Mouse (Mus musculus) ES-Bruce4 (cell line): ENCODE data around the gene Arl15. TPM values are rescaled to one million over a fixed set of nuclear protein-coding genes. Genes with fewer than 3 reads are reported as not detected.

Source experiments
- H3K27ac ChIP-seq: 2 replicates; pipeline ENCODE4 v1.5.1; 2012; ENCODE audit warnings: low read length, inconsistent platforms; ENCODE audit not compliant: insufficient read depth
- H3K27me3 ChIP-seq: 2 replicates; pipeline ENCODE4 v1.6.1; 2012; ENCODE audit warnings: mild to moderate bottlenecking, low read length, inconsistent platforms; ENCODE audit not compliant: control insufficient read depth, poor library complexity, insufficient read depth, severe bottlenecking
- H3K36me3 ChIP-seq: 2 replicates; pipeline ENCODE4 v1.6.1; 2012; ENCODE audit warnings: inconsistent platforms, mild to moderate bottlenecking, low read length, moderate library complexity; ENCODE audit not compliant: control insufficient read depth, poor library complexity, insufficient read depth, severe bottlenecking
- H3K4me1 ChIP-seq: one replicate; pipeline ENCODE4 v1.8.1; 2011; ENCODE audit warnings: low read length; ENCODE audit not compliant: control insufficient read depth, insufficient read depth
- H3K4me3 ChIP-seq: 2 replicates; pipeline ENCODE4 v1.5.1; 2011; ENCODE audit warnings: low read depth, mild to moderate bottlenecking, low read length
- H3K9ac ChIP-seq: 2 replicates; pipeline ENCODE4 v1.6.1; 2012; ENCODE audit warnings: low read depth, mild to moderate bottlenecking, inconsistent platforms; ENCODE audit not compliant: poor library complexity, severe bottlenecking
- H3K9me3 ChIP-seq: replicated peaks from 2 replicates; pipeline ENCODE4 v1.6.1; 2012; ENCODE audit warnings: mild to moderate bottlenecking, low read length, inconsistent platforms; ENCODE audit not compliant: control insufficient read depth, poor library complexity, insufficient read depth, severe bottlenecking
- CTCF ChIP-seq: IDR thresholded peaks from one replicate; pipeline ENCODE4 v1.8.1; 2011; ENCODE audit warnings: low read depth, low read length
- EP300 ChIP-seq: IDR thresholded peaks from 2 replicates; pipeline ENCODE4 v1.6.1; 2011; ENCODE audit warnings: low read depth, low read length; ENCODE audit not compliant: insufficient read depth
- POLR2A ChIP-seq: IDR thresholded peaks from one replicate; pipeline ENCODE4 v1.8.1; 2011; ENCODE audit warnings: low read length; ENCODE audit not compliant: insufficient read depth
- polyA plus RNA-seq: library from polyadenylated mRNA; stranded (reverse); fragments of >200 nt; gene quantifications from 2 replicates; pipeline ENCODE4 v1.2.4, GENCODE M21; 2011; ENCODE audit warnings: low read depth; ENCODE audit not compliant: missing spikeins, insufficient read depth, insufficient read length

Arl15 gene
- polyA plus RNA-seq, 1 experiment = 53.3 TPM

DNA sequence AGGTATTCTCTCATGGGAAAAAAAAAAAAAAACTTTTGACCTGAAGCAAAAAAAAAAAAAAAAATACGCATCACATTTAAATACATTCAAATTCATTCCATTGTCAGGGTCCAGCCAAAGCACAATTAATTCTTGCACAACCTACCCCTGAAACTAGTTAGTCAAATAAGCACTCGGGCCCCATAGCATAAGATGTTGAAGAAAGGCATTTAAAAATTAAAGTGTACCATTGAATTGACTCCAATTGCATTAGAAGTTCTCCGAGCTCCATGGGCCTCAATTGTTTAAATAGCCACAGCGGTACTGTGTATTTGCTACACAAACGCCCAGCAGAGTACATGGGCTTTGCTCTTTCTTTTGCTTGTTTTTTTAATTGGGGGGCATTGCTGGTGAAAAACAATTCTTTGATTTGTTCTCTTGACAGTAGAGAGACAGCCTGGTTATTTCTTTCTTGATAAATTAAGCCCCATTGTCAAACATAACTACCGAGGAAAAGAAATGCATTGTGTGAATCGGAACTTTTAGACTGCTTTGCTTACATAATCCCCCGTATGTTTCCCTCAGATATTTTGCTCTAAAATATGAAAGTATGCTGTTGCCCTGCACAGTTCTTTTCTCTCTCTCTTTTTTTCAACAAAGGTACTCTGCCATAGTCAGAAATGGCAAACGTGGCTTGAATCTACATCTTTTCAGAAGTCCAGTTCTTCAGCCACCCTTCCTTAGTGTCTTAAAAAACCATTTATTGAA is 201.4 kb downstream of the Arl15 start:
- Histone ChIP-seq H3K4me1 (no peaks in the 10 kb centered on the region), H3K9me3 (no peaks in the 10 kb centered on the region), H3K9ac (no peak overlapping the region), H3K4me3 (no peak overlapping the region), H3K27ac (no peak overlapping the region), H3K27me3 (no peaks in the 10 kb centered on the region), H3K36me3 (peaks cover 3% of the 10 kb centered on the region; the same call in 1 of the 2 replicates)
- TF ChIP-seq POLR2A = no peak

GRCm38 (mm10) chr13:113998811-113999210 is 204.5 kb downstream of the Arl15 start:
- no peaks in the 10 kb centered on the region for H3K4me1 ChIP-seq
- no peak overlapping the region for H3K4me3 ChIP-seq
- H3K36me3 ChIP-seq = peaks cover 3% of the 10 kb centered on the region; the same call in 1 of the 2 replicates
- no peak overlapping the region for H3K27ac ChIP-seq
- TF ChIP-seq POLR2A (no peak), EP300 (no peak), CTCF (no peak)
- no peaks in the 10 kb centered on the region for H3K9me3 ChIP-seq
- no peaks in the 10 kb centered on the region for H3K27me3 ChIP-seq
- no peak overlapping the region for H3K9ac ChIP-seq

GRCm38 (mm10) chr13:114003463-114003862 is 209.2 kb downstream of the Arl15 start:
- no peak overlapping the region for H3K4me3 ChIP-seq
- TF ChIP-seq CTCF = no peak
- no peak for TF ChIP-seq POLR2A
- no peak overlapping the region for H3K9ac ChIP-seq
- no peaks in the 10 kb centered on the region for H3K27me3 ChIP-seq
- H3K36me3 ChIP-seq = no peaks in the 10 kb centered on the region
- H3K27ac ChIP-seq = no peak overlapping the region
- no peaks in the 10 kb centered on the region for H3K4me1 ChIP-seq
- no peaks in the 10 kb centered on the region for H3K9me3 ChIP-seq

GRCm38 (mm10) chr13:114004191-114004590 is 209.9 kb downstream of the Arl15 start:
- no peak overlapping the region for H3K9ac ChIP-seq
- H3K27ac ChIP-seq = no peak overlapping the region
- no peaks in the 10 kb centered on the region for H3K4me1 ChIP-seq
- TF ChIP-seq EP300 = no peak
- no peak for TF ChIP-seq POLR2A
- TF ChIP-seq CTCF = no peak
- no peaks in the 10 kb centered on the region for H3K27me3 ChIP-seq
- H3K4me3 ChIP-seq = no peak overlapping the region
- no peaks in the 10 kb centered on the region for H3K9me3 ChIP-seq
- no peaks in the 10 kb centered on the region for H3K36me3 ChIP-seq

DNA sequence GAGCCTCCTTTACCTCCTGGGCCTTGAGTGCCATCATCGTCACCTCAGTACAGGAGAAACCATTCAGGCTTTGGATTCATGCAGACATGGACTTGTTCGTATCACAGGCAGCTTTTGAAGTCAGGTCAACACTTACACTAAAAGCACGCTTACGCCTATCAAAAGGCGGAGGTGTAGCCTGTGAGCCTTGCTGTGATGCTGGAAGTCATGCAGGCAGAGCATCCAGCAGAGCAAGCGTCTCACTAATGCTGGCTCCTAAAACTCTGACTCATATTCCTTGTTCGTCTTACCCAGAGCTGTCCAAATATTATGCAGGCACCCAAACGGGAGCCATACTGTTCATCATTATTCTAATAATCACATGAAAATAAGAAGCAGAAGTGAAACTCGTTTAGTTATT is 215.5 kb downstream of the Arl15 start:
- Histone ChIP-seq H3K9me3 (no peaks in the 10 kb centered on the region), H3K4me1 (no peaks in the 10 kb centered on the region), H3K4me3 (no peak overlapping the region), H3K27me3 (no peaks in the 10 kb centered on the region), H3K36me3 (no peaks in the 10 kb centered on the region), H3K9ac (no peak overlapping the region), H3K27ac (no peak overlapping the region)
- TF ChIP-seq EP300 (no peak), POLR2A (no peak), CTCF (no peak)

DNA sequence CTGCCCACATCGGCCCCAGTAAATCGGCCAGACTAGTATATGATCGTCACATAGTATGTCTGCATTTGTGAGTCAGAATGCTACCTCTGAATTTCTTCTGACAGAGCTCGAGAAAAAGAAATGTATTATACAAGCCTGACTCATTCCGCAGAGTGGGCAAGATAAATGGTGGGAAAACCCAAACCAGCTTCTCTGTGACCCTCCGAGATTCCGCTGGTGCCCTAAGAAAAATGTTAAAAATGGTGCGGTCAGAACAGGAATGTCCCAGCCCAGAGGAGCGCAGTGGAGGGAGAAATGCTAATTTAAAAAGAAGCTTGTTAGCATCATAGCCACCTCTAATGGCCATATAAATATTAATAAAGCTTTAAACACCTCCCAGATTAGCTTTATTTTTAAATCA is 216.2 kb downstream of the Arl15 start:
- Histone ChIP-seq H3K9me3 (no peaks in the 10 kb centered on the region), H3K9ac (no peak overlapping the region), H3K4me1 (no peaks in the 10 kb centered on the region), H3K27me3 (no peaks in the 10 kb centered on the region), H3K4me3 (no peak overlapping the region), H3K36me3 (no peaks in the 10 kb centered on the region), H3K27ac (no peak overlapping the region)
- TF ChIP-seq EP300 (no peak), CTCF (no peak), POLR2A (no peak)
